Mouse (Mus musculus) myocyte (in vitro differentiated cells): ENCODE measurements around the gene Pard6b.

ENCODE experiments used
- MAX ChIP-seq: IDR thresholded peaks from one replicate; pipeline ENCODE4 v1.6.1; 2011; ENCODE audit warnings: low read depth, mild to moderate bottlenecking, control low read depth
- MYOD1 ChIP-seq, 3 experiments: IDR thresholded peaks; one replicate each; pipeline ENCODE4 v1.6.1; 2011; ENCODE audit warnings: control low read depth in 2 of 3, low read depth in 2 of 3, mild to moderate bottlenecking in 2 of 3, moderate library complexity in 1 of 3; ENCODE audit not compliant: insufficient read length in 2 of 3, control insufficient read depth in 1 of 3
- POLR2A ChIP-seq: IDR thresholded peaks from one replicate; pipeline ENCODE4 v1.6.1; 2011; ENCODE audit warnings: low read depth, mild to moderate bottlenecking, control low read depth, moderate library complexity; ENCODE audit not compliant: insufficient read length
- TCF12 ChIP-seq: IDR thresholded peaks from one replicate; pipeline ENCODE4 v1.6.1; 2011; ENCODE audit warnings: mild to moderate bottlenecking, control low read depth; ENCODE audit not compliant: poor library complexity, insufficient read depth, severe bottlenecking
- USF1 ChIP-seq: IDR thresholded peaks from one replicate; pipeline ENCODE4 v1.6.1; 2011; ENCODE audit warnings: low read depth, mild to moderate bottlenecking, control low read depth, moderate library complexity

DNA sequence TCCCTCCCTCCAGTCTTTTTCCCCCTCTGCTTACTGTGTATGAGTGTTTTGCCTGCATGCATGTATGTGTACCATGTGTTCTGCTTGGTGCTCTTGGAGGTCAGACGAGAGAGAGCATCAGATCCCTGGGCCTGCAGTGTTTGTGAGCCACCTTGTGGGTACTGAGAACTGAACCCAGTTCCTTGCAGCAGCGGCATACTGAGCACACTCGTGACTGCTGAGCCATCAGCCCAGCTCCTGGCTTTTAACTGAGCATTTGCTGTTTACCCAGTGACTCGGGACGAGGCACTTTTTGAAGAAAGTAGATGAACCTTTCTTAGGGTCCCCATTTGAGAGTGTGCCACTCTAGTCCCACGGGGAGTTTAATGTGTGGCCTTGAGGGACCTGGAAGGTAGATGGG, 5.5 kb downstream of the Pard6b start:
- TF ChIP-seq MYOD1 (IDR thresholded peaks at IDR 0.05; ENCODE audit: control insufficient read depth in 1 of 3, insufficient read length in 2 of 3, low read depth in 2 of 3) (no peak), TCF12 (no peak), POLR2A (no peak), USF1 (no peak), MAX (no peak)
